Mouse (Mus musculus): ENCODE results near the gene Il1b. TPM values are rescaled to one million over a fixed set of nuclear protein-coding genes. Genes with fewer than 3 reads are reported as not detected.

Il1b gene
- total and polyA plus RNA-seq, 3 experiments, result 0.12 to 0.26 TPM; not detected in 1

GRCm38 (mm10) chr2:129368106-129368505, 2.8 kb downstream of the Il1b start:
- H3K9me3 ChIP-seq (replicated peaks; ENCODE audit: insufficient read depth, low read length), result no peaks in the 10 kb centered on the region
- peaks cover 0 to 5% of the 10 kb centered on the region in 2 experiments; a peak in 3 of 4 replicates for H3K27me3 ChIP-seq (ENCODE audit: control insufficient read depth in 1 of 2, insufficient read depth in 2 of 2, low read length in 2 of 2)
- peaks cover 0 to 28% of the 10 kb centered on the region in 2 experiments; a peak in 2 of 4 replicates for H3K36me3 ChIP-seq (ENCODE audit: control insufficient read depth in 1 of 2, insufficient read depth in 2 of 2, low read length in 2 of 2)
- no peak for TF ChIP-seq POLR2AphosphoS5 (IDR thresholded peaks at IDR 0.05; ENCODE audit: borderline replicate concordance, low read depth, low read length)
- 0 out of 2 replicates have a peak, but pooled peaks have one; percentile 24 for TF ChIP-seq MYB (IDR thresholded peaks at IDR 0.05; ENCODE audit: low read depth, low read length)
- no peak for TF ChIP-seq TBP (IDR thresholded peaks at IDR 0.05; ENCODE audit: low read depth, low read length)
- no peak for TF ChIP-seq MYC (IDR thresholded peaks at IDR 0.05; ENCODE audit: low read depth, low read length)
- peak; percentile 82 for TF ChIP-seq TCF12 (IDR thresholded peaks at IDR 0.05; ENCODE audit: low read depth, low read length)
- peak; percentile 55; the same call in 1 of the 2 replicates for TF ChIP-seq RCOR1 (IDR thresholded peaks at IDR 0.05; ENCODE audit: low read depth, low read length)
- peak; percentile 74 for TF ChIP-seq GATA1 (IDR thresholded peaks at IDR 0.05; ENCODE audit: low read depth, low read length)
- no peak for TF ChIP-seq USF1 (IDR thresholded peaks at IDR 0.05; ENCODE audit: low read depth, low read length)
- 0 out of 2 replicates have a peak, but pooled peaks have one; percentile 39 for TF ChIP-seq MEF2A (IDR thresholded peaks at IDR 0.05; ENCODE audit: extremely low read depth, insufficient replicate concordance, low read depth, low read length, poor library complexity, severe bottlenecking)
- TF ChIP-seq SMC3 (IDR thresholded peaks at IDR 0.05; ENCODE audit: low read depth, low read length), result no peak
- no peak for TF ChIP-seq ELF1 (IDR thresholded peaks at IDR 0.05; ENCODE audit: low read depth, low read length)
- TF ChIP-seq MAZ (IDR thresholded peaks at IDR 0.05; ENCODE audit: low read depth, low read length), result no peak
- peak; percentile 91 for TF ChIP-seq TAL1 (IDR thresholded peaks at IDR 0.05; ENCODE audit: low read length)
- peak; percentile 66 for TF ChIP-seq ETS1 (IDR thresholded peaks at IDR 0.05; ENCODE audit: low read depth, low read length)
- peak; percentile 50; the same call in 1 of the 2 replicates for TF ChIP-seq SIN3A (IDR thresholded peaks at IDR 0.05; ENCODE audit: low read length)
- TF ChIP-seq EP300 (IDR thresholded peaks at IDR 0.05; ENCODE audit: low read depth in 1 of 2, low read length in 2 of 2), result peak; percentile 76 to 79
- no peak for TF ChIP-seq GABPA (IDR thresholded peaks at IDR 0.05; ENCODE audit: low read depth, low read length)
- TF ChIP-seq MXI1 (IDR thresholded peaks at IDR 0.05; ENCODE audit: low read depth, low read length), result no peak
- H3K79me2 ChIP-seq (ENCODE audit: control insufficient read depth, insufficient read depth, low read length, poor library complexity), result no peaks in the 10 kb centered on the region
- H3K4me1 ChIP-seq (ENCODE audit: control insufficient read depth in 1 of 2, insufficient read depth in 2 of 2, low read length in 2 of 2), result peaks cover 17 to 31% of the 10 kb centered on the region in 2 experiments
- no peak overlapping the region for H3K9ac ChIP-seq (ENCODE audit: control insufficient read depth, low read depth, low read length, poor library complexity, severe bottlenecking)
- H3K4me3 ChIP-seq (ENCODE audit: control insufficient read depth in 1 of 2, insufficient read depth in 1 of 2, low read depth in 2 of 2, low read length in 2 of 2), result no peak overlapping the region
- no peak overlapping the region; the same call in 1 of the 2 replicates for H3K27ac ChIP-seq (ENCODE audit: control insufficient read depth, low read depth, low read length)
- peak; percentile 82 for DNase-seq (ENCODE audit: low read depth, low spot score)

DNA sequence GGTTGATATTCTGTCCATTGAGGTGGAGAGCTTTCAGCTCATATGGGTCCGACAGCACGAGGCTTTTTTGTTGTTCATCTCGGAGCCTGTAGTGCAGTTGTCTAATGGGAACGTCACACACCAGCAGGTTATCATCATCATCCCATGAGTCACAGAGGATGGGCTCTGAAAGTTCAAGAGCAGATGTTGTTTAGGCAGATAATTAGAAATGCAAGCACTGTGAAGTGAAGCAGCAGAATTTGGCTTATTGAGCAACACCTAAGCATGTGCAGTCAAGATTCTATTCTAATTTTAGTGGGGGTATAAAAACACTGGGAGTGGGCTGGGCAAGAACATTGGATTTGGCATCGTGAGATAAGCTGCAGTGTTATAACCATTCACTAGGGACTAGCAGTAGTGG, 3.7 kb downstream of the Il1b start:
- peaks cover 17 to 31% of the 10 kb centered on the region in 2 experiments for H3K4me1 ChIP-seq (ENCODE audit: control insufficient read depth in 1 of 2, insufficient read depth in 2 of 2, low read length in 2 of 2)
- no peak overlapping the region for H3K9ac ChIP-seq (ENCODE audit: control insufficient read depth, low read depth, low read length, poor library complexity, severe bottlenecking)
- peak; percentile 57 for DNase-seq (ENCODE audit: low read depth, low spot score)
- H3K36me3 ChIP-seq (ENCODE audit: control insufficient read depth in 1 of 2, insufficient read depth in 2 of 2, low read length in 2 of 2), result peaks cover 0 to 28% of the 10 kb centered on the region in 2 experiments; a peak in 2 of 4 replicates
- no peaks in the 10 kb centered on the region for H3K79me2 ChIP-seq (ENCODE audit: control insufficient read depth, insufficient read depth, low read length, poor library complexity)
- H3K27ac ChIP-seq (ENCODE audit: control insufficient read depth, low read depth, low read length), result no peak overlapping the region
- H3K27me3 ChIP-seq (ENCODE audit: control insufficient read depth in 1 of 2, insufficient read depth in 2 of 2, low read length in 2 of 2), result peaks cover 0 to 7% of the 10 kb centered on the region in 2 experiments; a peak in 3 of 4 replicates
- no peaks in the 10 kb centered on the region for H3K9me3 ChIP-seq (replicated peaks; ENCODE audit: insufficient read depth, low read length)
- H3K4me3 ChIP-seq (ENCODE audit: control insufficient read depth in 1 of 2, insufficient read depth in 1 of 2, low read depth in 2 of 2, low read length in 2 of 2), result no peak overlapping the region
- TF ChIP-seq CTCF (IDR thresholded peaks at IDR 0.05 in 2 of 3, conservative IDR thresholded peaks at IDR 0.05 in 1 of 3; ENCODE audit: control insufficient read depth in 1 of 3, insufficient read depth in 1 of 3, low read depth in 2 of 3, low read length in 3 of 3, poor library complexity in 1 of 3, severe bottlenecking in 1 of 3) (no peak), ELF1 (IDR thresholded peaks at IDR 0.05; ENCODE audit: low read depth, low read length) (no peak), E2F4 (IDR thresholded peaks at IDR 0.05; ENCODE audit: borderline replicate concordance, low read depth, low read length) (no peak), RAD21 (IDR thresholded peaks at IDR 0.05; ENCODE audit: low read depth, low read length) (no peak), MAZ (IDR thresholded peaks at IDR 0.05; ENCODE audit: low read depth, low read length) (no peak), ETS1 (IDR thresholded peaks at IDR 0.05; ENCODE audit: low read depth, low read length) (peak; percentile 57), HCFC1 (IDR thresholded peaks at IDR 0.05; ENCODE audit: low read depth, low read length) (no peak), ZC3H11A (IDR thresholded peaks at IDR 0.05; ENCODE audit: low read depth, low read length) (no peak), UBTF (IDR thresholded peaks at IDR 0.05; ENCODE audit: borderline replicate concordance, insufficient read depth, low read depth, low read length) (no peak), USF1 (IDR thresholded peaks at IDR 0.05; ENCODE audit: low read depth, low read length) (no peak), ZMIZ1 (IDR thresholded peaks at IDR 0.05; ENCODE audit: low read depth, low read length) (no peak), MYC (IDR thresholded peaks at IDR 0.05; ENCODE audit: low read depth, low read length) (no peak; the same call in 1 of the 2 replicates), MEF2A (IDR thresholded peaks at IDR 0.05; ENCODE audit: extremely low read depth, insufficient replicate concordance, low read depth, low read length, poor library complexity, severe bottlenecking) (no peak), GABPA (IDR thresholded peaks at IDR 0.05; ENCODE audit: low read depth, low read length) (no peak), NRF1 (IDR thresholded peaks at IDR 0.05; ENCODE audit: insufficient read depth, low read depth, low read length, poor library complexity, severe bottlenecking) (no peak), EP300 (IDR thresholded peaks at IDR 0.05; ENCODE audit: low read depth in 1 of 2, low read length in 2 of 2) (peak; percentile 42 to 52; a peak in 2 of 4 replicates), NELFE (IDR thresholded peaks at IDR 0.05; ENCODE audit: low read depth, low read length) (no peak), CHD2 (IDR thresholded peaks at IDR 0.05; ENCODE audit: low read length) (no peak), MAX (IDR thresholded peaks at IDR 0.05; ENCODE audit: low read length) (no peak; the same call in 1 of the 2 replicates), POLR2AphosphoS2 (IDR thresholded peaks at IDR 0.05; ENCODE audit: low read length) (no peak)

Data from MEL (cell line).